Mouse (Mus musculus): Measurements from ENCODE around the gene Rapgef4. TPM values are rescaled to one million over a fixed set of nuclear protein-coding genes. Genes with fewer than 3 reads are reported as not detected.

Gene Rapgef4
- total RNA-seq, 1 experiment from 2014 or later, result 527 TPM

GRCm38 (mm10) chr2:72280524-72280923, 299.5 kb downstream of the Rapgef4 start:
- DNase-seq, result no peak

- DNase-seq, result no peak
These were observed 300.9 kb downstream of the Rapgef4 start for GRCm38 (mm10) chr2:72281971-72282370.

GRCm38 (mm10) chr2:72282733-72283132, 301.7 kb downstream of the Rapgef4 start:
- DNase-seq, result no peak

GRCm38 (mm10) chr2:72284689-72285088, 303.6 kb downstream of the Rapgef4 start:
- no peak for DNase-seq

GRCm38 (mm10) chr2:72285256-72285887, 304.3 kb downstream of the Rapgef4 start, which contains the start of gene Map3k20:
Gene Map3k20 (plus strand): TSS chr2:72285637.
- peak; percentile 81 for DNase-seq

- DNase-seq, result peak; percentile 43
These were observed 305.0 kb downstream of the Rapgef4 start for GRCm38 (mm10) chr2:72285888-72286661.

- DNase-seq, result no peak
These were observed 306.1 kb downstream of the Rapgef4 start for GRCm38 (mm10) chr2:72287142-72287541.

- DNase-seq, result no peak
These were observed 308.0 kb downstream of the Rapgef4 start for GRCm38 (mm10) chr2:72288932-72289534.

GRCm38 (mm10) chr2:72291103-72291502, 310.1 kb downstream of the Rapgef4 start:
- no peak for DNase-seq

- no peak for DNase-seq
These were observed 311.5 kb downstream of the Rapgef4 start for GRCm38 (mm10) chr2:72292573-72292972.

GRCm38 (mm10) chr2:72294994-72295393, 314.0 kb downstream of the Rapgef4 start:
- no peak for DNase-seq

GRCm38 (mm10) chr2:72296984-72297715, 316.1 kb downstream of the Rapgef4 start:
- DNase-seq, result no peak

GRCm38 (mm10) chr2:72297716-72298082, 316.7 kb downstream of the Rapgef4 start:
- DNase-seq, result no peak

GRCm38 (mm10) chr2:72298406-72298805, 317.4 kb downstream of the Rapgef4 start:
- no peak for DNase-seq

GRCm38 (mm10) chr2:72301194-72301916, 320.3 kb downstream of the Rapgef4 start:
- no peak for DNase-seq

- DNase-seq, result no peak
These were observed 324.7 kb downstream of the Rapgef4 start for GRCm38 (mm10) chr2:72305738-72306137.

Other genes with a start within 250 kb of the Rapgef4 start
- gene Itga6, start 235.6 kb upstream of the Rapgef4 start, total RNA-seq (2021), result 166 and 179 TPM in 2 replicates
- gene Pdk1, start 108.0 kb upstream of the Rapgef4 start, total RNA-seq (2021), result 33.8 and 44.4 TPM in 2 replicates

All from adrenal gland, postnatal 25 days (tissue).